In genomic region chr13:95778761-95779161, GRCm38 (mm10) we compare ENCODE assay signal across 10 mouse cellular contexts.
DNase-seq lines count a peak whose midpoint lies in the region; ATAC-seq lines count a peak whose summit lies in the region.
"Had no signal": no experiment of that assay in that cellular context is flagged by ENCODE, and none has a peak within 500 bp of the region (broad histone marks: within the 10 kb centered on the region; RNA-seq: fewer than 3 reads in every experiment).

No protein-coding gene starts in this region.

- H3K4me2 ChIP-seq in heart, embryonic 11.5 days, result no peak overlapping the region
- H3K4me2 ChIP-seq: midbrain, embryonic 12.5 days had no signal

- ATAC-seq in heart, embryonic 11.5 days (replicated peaks; ENCODE audit: insufficient number of reproducible peaks, low FRiP score, low TSS enrichment), result no peak
- ATAC-seq in CD4-positive, CD25-positive, alpha-beta regulatory T cell, adult 4 months, result no peak
- ATAC-seq: forebrain, embryonic 16.5 days had no signal

- H3K36me3 ChIP-seq in heart, embryonic 11.5 days (ENCODE audit: control insufficient read depth, insufficient read depth, low read length), result no peaks in the 10 kb centered on the region
- H3K36me3 ChIP-seq: midbrain, embryonic 12.5 days had no signal

- H3K27ac ChIP-seq in heart, embryonic 11.5 days (ENCODE audit: low read depth, low read length), result no peak overlapping the region
- H3K27ac ChIP-seq: midbrain, embryonic 12.5 days had no signal

- peak; percentile 17 to 20 for DNase-seq in heart, postnatal 14 days
- DNase-seq in c-Kit-positive CD71-negative TER-119-negative erythroid progenitor cells, embryonic 14.5 days (ENCODE audit: low read depth), result peak; percentile 28
- peak; percentile 13 for DNase-seq in fat pad, adult 2 months (ENCODE audit: extremely low read depth, low read depth, low spot score)
- DNase-seq in lung, postnatal 10 days, result peak; percentile 12
- no peak for DNase-seq in testis, postnatal 14 days (ENCODE audit: low spot score)
- no peak for DNase-seq in right cerebral cortex, postnatal 25 days

- intact Hi-C loops in heart, postnatal 14 days (cut with DNase I), result loop anchor here (5.0 kb wide), 2 partner anchors 114 to 174 kb away; partner anchors contain the start of gene Iqgap2

- peaks cover 10% of the 10 kb centered on the region; the same call in 1 of the 2 replicates for H3K4me1 ChIP-seq in heart, embryonic 11.5 days (ENCODE audit: control insufficient read depth, insufficient read depth, low read length)

- no peaks in the 10 kb centered on the region for H3K27me3 ChIP-seq in heart, embryonic 11.5 days (ENCODE audit: control insufficient read depth, insufficient read depth, low read length)
- H3K27me3 ChIP-seq: midbrain, embryonic 12.5 days had no signal

- WGBS in heart, embryonic 11.5 days (ENCODE audit: insufficient replicate concordance), result 49% methylated on average over 9 of the region's 9 CpGs

- no peak overlapping the region for H3K4me3 ChIP-seq in heart, embryonic 11.5 days (ENCODE audit: low read depth, low read length)
- H3K4me3 ChIP-seq: midbrain, embryonic 12.5 days had no signal

- H3K9me3 ChIP-seq in heart, embryonic 11.5 days (replicated peaks; ENCODE audit: control insufficient read depth, low read length), result no peaks in the 10 kb centered on the region
- H3K9me3 ChIP-seq: midbrain, embryonic 12.5 days had no signal

- no peak overlapping the region for H3K9ac ChIP-seq in heart, embryonic 11.5 days (ENCODE audit: low read depth, low read length)
- H3K9ac ChIP-seq: midbrain, embryonic 12.5 days had no signal

Comparison
In these comparisons a context has a peak if more than half of its experiments do, and no peak if none do; other contexts are left out.
1. DNase-seq: peak in heart, postnatal 14 days (2 of 2), c-Kit-positive CD71-negative TER-119-negative erythroid progenitor cells, embryonic 14.5 days (single experiment), fat pad, adult 2 months (single experiment) and lung, postnatal 10 days (single experiment); none in testis, postnatal 14 days (single experiment) and right cerebral cortex, postnatal 25 days (single experiment).